Mouse (Mus musculus): ENCODE results near the gene Fam53b.

DNA sequence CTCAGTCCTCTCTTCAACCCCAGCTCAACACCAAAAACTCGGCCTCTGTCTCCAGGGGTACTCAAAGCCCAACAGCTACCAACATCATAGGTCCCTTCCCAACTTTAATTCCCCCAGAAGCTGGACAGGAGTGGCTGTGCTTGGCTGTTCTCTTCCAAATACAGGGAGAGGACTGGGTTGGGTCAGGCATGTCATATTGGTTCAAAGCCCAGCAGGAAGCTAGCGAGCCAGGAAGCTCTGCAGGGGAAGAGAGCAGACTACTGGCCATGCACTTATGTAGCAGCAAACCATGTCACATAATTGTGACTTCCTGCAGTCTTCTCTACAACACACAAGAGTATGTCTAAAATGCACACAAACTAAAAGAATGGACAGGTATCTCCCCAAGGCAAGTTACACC, 11.6 kb downstream of the Fam53b start:
- TF ChIP-seq EP300 (IDR thresholded peaks at IDR 0.05; ENCODE audit: insufficient read depth, low read depth, low read length) (no peak), CTCF (IDR thresholded peaks at IDR 0.05; ENCODE audit: low read depth, low read length) (no peak), POLR2A (IDR thresholded peaks at IDR 0.05; ENCODE audit: insufficient read depth, low read length) (no peak)

Measured in ES-Bruce4 (cell line).